18 mouse cellular contexts compared by ENCODE assay signal in the genomic region with DNA sequence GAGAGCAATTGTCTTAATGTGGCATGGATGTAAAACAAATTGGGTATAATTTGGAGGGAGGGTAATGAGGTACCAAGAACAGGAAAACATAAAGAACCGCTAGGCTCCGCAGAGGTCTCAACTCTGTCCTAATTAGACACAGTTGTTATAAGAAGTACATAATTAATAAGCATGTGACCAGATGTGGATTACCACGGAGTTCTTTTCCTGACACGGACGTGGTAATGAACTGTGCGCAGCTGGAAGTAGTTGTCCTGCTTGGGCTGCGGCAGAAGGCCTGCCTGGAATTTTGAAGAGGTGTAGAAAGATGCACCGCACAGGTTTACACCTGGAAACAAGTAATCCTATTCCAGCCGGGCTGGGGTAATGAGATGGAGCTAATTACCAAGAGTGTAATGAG. TPM values are rescaled to one million over a fixed set of nuclear protein-coding genes. Genes with fewer than 3 reads are reported as not detected.
DNase-seq lines count a peak whose midpoint lies in the region; ATAC-seq and TF ChIP-seq lines count a peak whose summit lies in the region.
"Had no signal": no experiment of that assay in that cellular context is flagged by ENCODE, and none has a peak within 500 bp of the region (broad histone marks: within the 10 kb centered on the region; RNA-seq: fewer than 3 reads in every experiment).

No protein-coding gene starts in this region.

- H3K27ac ChIP-seq in forebrain, embryonic 11.5 days (ENCODE audit: low read depth, low read length) = no peak overlapping the region
- no peak overlapping the region for H3K27ac ChIP-seq in forebrain, embryonic 15.5 days (replicated peaks)
- peak overlapping the region; percentile 86 for H3K27ac ChIP-seq in limb, embryonic 10.5 days
- H3K27ac ChIP-seq in neural tube, embryonic 15.5 days (replicated peaks) = no peak overlapping the region
- no peak overlapping the region for H3K27ac ChIP-seq in liver, postnatal 0 days (ENCODE audit: low read depth)
- H3K27ac ChIP-seq: embryonic facial prominence, embryonic 15.5 days; liver, embryonic 13.5 days had no signal

- no peak overlapping the region for H3K9ac ChIP-seq in forebrain, embryonic 11.5 days (ENCODE audit: low read length)
- H3K9ac ChIP-seq in forebrain, embryonic 15.5 days (replicated peaks) = no peak overlapping the region
- H3K9ac ChIP-seq in neural tube, embryonic 15.5 days (replicated peaks) = no peak overlapping the region
- no peak overlapping the region for H3K9ac ChIP-seq in liver, postnatal 0 days (replicated peaks)
- H3K9ac ChIP-seq: embryonic facial prominence, embryonic 15.5 days; liver, embryonic 13.5 days had no signal

- ATAC-seq in forebrain, embryonic 11.5 days (replicated peaks; ENCODE audit: low FRiP score) = peak; percentile 49; the same call in 1 of the 2 replicates
- no peak for ATAC-seq in forebrain, embryonic 15.5 days (replicated peaks)
- peak; percentile 48 for ATAC-seq in neural tube, embryonic 15.5 days (ENCODE audit: low FRiP score)
- ATAC-seq in liver, postnatal 0 days = no peak
- ATAC-seq: lung, postnatal 0 days; Patski had no signal

- H3K4me1 ChIP-seq in forebrain, embryonic 11.5 days (replicated peaks; ENCODE audit: control insufficient read depth, insufficient read depth, low read length) = peaks cover 17% of the 10 kb centered on the region
- peaks cover 13% of the 10 kb centered on the region for H3K4me1 ChIP-seq in forebrain, embryonic 15.5 days
- H3K4me1 ChIP-seq in limb, embryonic 10.5 days = peaks cover 58% of the 10 kb centered on the region
- peaks cover 19% of the 10 kb centered on the region for H3K4me1 ChIP-seq in neural tube, embryonic 15.5 days
- H3K4me1 ChIP-seq in liver, postnatal 0 days (ENCODE audit: insufficient read depth) = no peaks in the 10 kb centered on the region
- H3K4me1 ChIP-seq: liver, embryonic 13.5 days; megakaryocyte, embryonic 14.5 days had no signal

- H3K36me3 ChIP-seq in forebrain, embryonic 11.5 days (ENCODE audit: control insufficient read depth, insufficient read depth, low read length) = no peaks in the 10 kb centered on the region
- no peaks in the 10 kb centered on the region for H3K36me3 ChIP-seq in forebrain, embryonic 15.5 days
- H3K36me3 ChIP-seq in limb, embryonic 10.5 days = no peaks in the 10 kb centered on the region
- H3K36me3 ChIP-seq in neural tube, embryonic 15.5 days = no peaks in the 10 kb centered on the region
- H3K36me3 ChIP-seq in liver, postnatal 0 days (replicated peaks; ENCODE audit: insufficient read depth, low read length) = no peaks in the 10 kb centered on the region
- H3K36me3 ChIP-seq: embryonic facial prominence, embryonic 15.5 days; liver, embryonic 13.5 days had no signal

- DNase-seq in forebrain, embryonic 11.5 days (ENCODE audit: low spot score) = peak; percentile 57
- peak; percentile 19 for DNase-seq in retina, postnatal 1 day
- no peak for DNase-seq in retina, embryonic 14.5 days (ENCODE audit: low spot score)
- peak; percentile 55 for DNase-seq in limb, embryonic 10.5 days (ENCODE audit: low spot score)
- DNase-seq in cerebellum, adult 11-12 months = no peak
- no peak for DNase-seq in liver, postnatal 0 days
- DNase-seq: cerebellum, postnatal 36 days; gastrocnemius, postnatal 14 days; heart, postnatal 4 days; kidney, adult 9 months; liver, embryonic 13.5 days had no signal

- H3K9me3 ChIP-seq in forebrain, embryonic 11.5 days (ENCODE audit: control insufficient read depth, low read length) = no peaks in the 10 kb centered on the region
- no peaks in the 10 kb centered on the region for H3K9me3 ChIP-seq in forebrain, embryonic 15.5 days
- H3K9me3 ChIP-seq in limb, embryonic 10.5 days (replicated peaks) = no peaks in the 10 kb centered on the region
- no peaks in the 10 kb centered on the region for H3K9me3 ChIP-seq in neural tube, embryonic 15.5 days (replicated peaks)
- no peaks in the 10 kb centered on the region for H3K9me3 ChIP-seq in liver, postnatal 0 days (ENCODE audit: low read length)
- H3K9me3 ChIP-seq: embryonic facial prominence, embryonic 15.5 days; liver, embryonic 13.5 days; megakaryocyte, embryonic 14.5 days had no signal

- 0 out of 2 replicates have a peak overlapping the region, but pooled peaks have one; percentile 11 for H3K4me2 ChIP-seq in forebrain, embryonic 11.5 days (ENCODE audit: low read depth, low read length, severe bottlenecking)
- no peak overlapping the region for H3K4me2 ChIP-seq in forebrain, embryonic 15.5 days (replicated peaks)
- no peak overlapping the region for H3K4me2 ChIP-seq in neural tube, embryonic 15.5 days
- no peak overlapping the region for H3K4me2 ChIP-seq in liver, postnatal 0 days (ENCODE audit: low read depth, low read length)
- H3K4me2 ChIP-seq: embryonic facial prominence, embryonic 15.5 days; heart, embryonic 11.5 days; liver, embryonic 13.5 days had no signal

- TF ChIP-seq CTCF in liver, postnatal 0 days (IDR thresholded peaks at IDR 0.05; ENCODE audit: low read depth) = no peak

- H3K27me3 ChIP-seq in forebrain, embryonic 11.5 days (ENCODE audit: control insufficient read depth, insufficient read depth, low read length) = no peaks in the 10 kb centered on the region; the same call in 1 of the 2 replicates
- H3K27me3 ChIP-seq in forebrain, embryonic 15.5 days = no peaks in the 10 kb centered on the region
- H3K27me3 ChIP-seq in limb, embryonic 10.5 days (ENCODE audit: low read depth, poor library complexity, severe bottlenecking) = peaks cover 24% of the 10 kb centered on the region; the same call in 1 of the 2 replicates
- no peaks in the 10 kb centered on the region for H3K27me3 ChIP-seq in neural tube, embryonic 15.5 days (replicated peaks)
- no peaks in the 10 kb centered on the region for H3K27me3 ChIP-seq in liver, postnatal 0 days (ENCODE audit: insufficient read depth, low read length)
- H3K27me3 ChIP-seq: embryonic facial prominence, embryonic 15.5 days; liver, embryonic 13.5 days; megakaryocyte, embryonic 14.5 days; Patski had no signal

- H3K4me3 ChIP-seq in forebrain, embryonic 11.5 days (ENCODE audit: low read depth, low read length) = no peak overlapping the region
- no peak overlapping the region for H3K4me3 ChIP-seq in forebrain, embryonic 15.5 days
- no peak overlapping the region for H3K4me3 ChIP-seq in limb, embryonic 10.5 days
- H3K4me3 ChIP-seq in neural tube, embryonic 15.5 days (replicated peaks) = no peak overlapping the region
- H3K4me3 ChIP-seq in liver, postnatal 0 days (ENCODE audit: low read depth, low read length) = no peak overlapping the region
- H3K4me3 ChIP-seq: embryonic facial prominence, embryonic 15.5 days; liver, embryonic 13.5 days; megakaryocyte, embryonic 14.5 days had no signal

- TF ChIP-seq EP300 in liver, postnatal 0 days (IDR thresholded peaks at IDR 0.05; ENCODE audit: low read depth) = no peak

- 43% methylated on average over 9 of the region's 9 CpGs for WGBS in forebrain, embryonic 11.5 days
- 14% methylated on average over 9 of the region's 9 CpGs for WGBS in forebrain, embryonic 15.5 days
- 36% methylated on average over 9 of the region's 9 CpGs for WGBS in limb, embryonic 10.5 days
- 33% methylated on average over 9 of the region's 9 CpGs for WGBS in neural tube, embryonic 15.5 days
- WGBS in liver, postnatal 0 days (ENCODE audit: insufficient replicate concordance) = 80% methylated on average over 9 of the region's 9 CpGs

RNA-seq across cellular contexts. Expression of gene Lrguk, which starts 51.4 kb away (rescaled TPM):
- 0.79 and 2.2 TPM in 2 replicates for polyA plus RNA-seq in forebrain, embryonic 11.5 days (2014; fragmentation: Nextera tagmentation; extraction: Ambion mirVana)
- 0.98 and 1.2 TPM in 2 replicates for polyA plus RNA-seq in forebrain, embryonic 15.5 days (2015; fragmentation: Nextera tagmentation; extraction: Ambion mirVana)
- polyA plus RNA-seq in limb, embryonic 10.5 days (2016; fragmentation: Nextera tagmentation; extraction: Ambion mirVana) = 0.81 and 1.3 TPM in 2 replicates
- 0.90 and 0.91 TPM in 2 replicates for polyA plus RNA-seq in neural tube, embryonic 15.5 days (2015; fragmentation: Nextera tagmentation; extraction: Ambion mirVana)
- 0.04 TPM in 1 of 2 replicates, not detected in the other for polyA plus RNA-seq in liver, postnatal 0 days (2015; fragmentation: Nextera tagmentation; extraction: Ambion mirVana)

Comparison
In these comparisons a context has a peak if more than half of its experiments do, and no peak if none do; other contexts are left out.
1. ATAC-seq: peak in forebrain, embryonic 11.5 days (single experiment) and neural tube, embryonic 15.5 days (single experiment); none in forebrain, embryonic 15.5 days (single experiment) and liver, postnatal 0 days (single experiment).
2. DNase-seq: peak in forebrain, embryonic 11.5 days (single experiment), retina, postnatal 1 day (single experiment) and limb, embryonic 10.5 days (single experiment); none in retina, embryonic 14.5 days (single experiment), cerebellum, adult 11-12 months (single experiment) and liver, postnatal 0 days (single experiment).